Mouse (Mus musculus) midbrain, embryonic 16.5 days (tissue): ENCODE data around the gene Tut4. TPM values are rescaled to one million over a fixed set of nuclear protein-coding genes. Genes with fewer than 3 reads are reported as not detected.

Experiments used
- ATAC-seq: fragments of 200-750 bp; cut with Nextera tagmentation; 2 replicates; pipeline ENCODE4 v1.8.0; 2017; ENCODE audit warnings: moderate TSS enrichment
- H3K27ac ChIP-seq: fragments of 300-500 bp; sonication (generic); 2 replicates; pipeline ENCODE4 v1.5.1; 2014; ENCODE audit warnings: mild to moderate bottlenecking, low read length, mixed read lengths
- H3K27me3 ChIP-seq: fragments of 300-500 bp; sonication (generic); 2 replicates; pipeline ENCODE4 v1.6.1; 2014; ENCODE audit warnings: low read depth, low read length, mixed read lengths; ENCODE audit not compliant: control insufficient read depth, insufficient read depth
- H3K36me3 ChIP-seq: fragments of 300-500 bp; sonication (generic); 2 replicates; pipeline ENCODE4 v1.6.1; 2014; ENCODE audit warnings: mild to moderate bottlenecking, low read length, moderate library complexity, mixed read lengths; ENCODE audit not compliant: control insufficient read depth, insufficient read depth
- H3K4me1 ChIP-seq: fragments of 300-500 bp; sonication (generic); 2 replicates; pipeline ENCODE4 v1.6.1; 2014; ENCODE audit warnings: mild to moderate bottlenecking, low read length, mixed read lengths; ENCODE audit not compliant: control insufficient read depth, insufficient read depth
- H3K4me2 ChIP-seq: fragments of 300-500 bp; sonication (generic); 2 replicates; pipeline ENCODE4 v1.6.1; 2014; ENCODE audit warnings: mild to moderate bottlenecking, low read length, mixed read lengths
- H3K4me3 ChIP-seq: fragments of 300-500 bp; sonication (generic); 2 replicates; pipeline ENCODE4 v1.5.1; 2014; ENCODE audit warnings: low read depth, mild to moderate bottlenecking, low read length, moderate library complexity, mixed read lengths
- H3K9ac ChIP-seq: fragments of 300-500 bp; sonication (generic); 2 replicates; pipeline ENCODE4 v1.6.1; 2014; ENCODE audit warnings: low read depth, low read length, mixed read lengths
- H3K9me3 ChIP-seq: fragments of 300-500 bp; sonication (generic); replicated peaks from 2 replicates; pipeline ENCODE4 v1.6.1; 2014; ENCODE audit warnings: mild to moderate bottlenecking, low read length, mixed read lengths; ENCODE audit not compliant: control insufficient read depth, poor library complexity, severe bottlenecking
- WGBS: fragments of 180-500 bp; shearing (Covaris S2); extraction: QIAGEN DNeasy Blood & Tissue Kit; methylation state at CpG from one replicate; pipeline ENCODE4 v1.1.7; 2014; 5-methylcytosine and 5-hydroxymethylcytosine counted together
- polyA plus RNA-seq: library from polyadenylated mRNA; unstranded; fragments of >200 nt; fragmentation: Nextera tagmentation; extraction: Ambion mirVana; gene quantifications from 2 replicates; pipeline ENCODE4 v1.2.1, GENCODE M21; 2015

Tut4 gene
- polyA plus RNA-seq, 1 experiment from 2014 or later, result 50.9 TPM

- peaks cover 17% of the 10 kb centered on the region for H3K4me1 ChIP-seq
- H3K9ac ChIP-seq, result no peak overlapping the region
- H3K27me3 ChIP-seq, result no peaks in the 10 kb centered on the region
- H3K4me2 ChIP-seq, result peak overlapping the region; percentile 54
- H3K4me3 ChIP-seq, result peak overlapping the region; percentile 100
- H3K36me3 ChIP-seq, result no peaks in the 10 kb centered on the region
- 69% methylated on average over 5 of the region's 5 CpGs for WGBS
- H3K27ac ChIP-seq, result no peak overlapping the region
- no peaks in the 10 kb centered on the region for H3K9me3 ChIP-seq
- ATAC-seq, result no peak
Measured at GRCm38 (mm10) chr4:108461262-108461903, 2.2 kb downstream of the Tut4 start.

DNA sequence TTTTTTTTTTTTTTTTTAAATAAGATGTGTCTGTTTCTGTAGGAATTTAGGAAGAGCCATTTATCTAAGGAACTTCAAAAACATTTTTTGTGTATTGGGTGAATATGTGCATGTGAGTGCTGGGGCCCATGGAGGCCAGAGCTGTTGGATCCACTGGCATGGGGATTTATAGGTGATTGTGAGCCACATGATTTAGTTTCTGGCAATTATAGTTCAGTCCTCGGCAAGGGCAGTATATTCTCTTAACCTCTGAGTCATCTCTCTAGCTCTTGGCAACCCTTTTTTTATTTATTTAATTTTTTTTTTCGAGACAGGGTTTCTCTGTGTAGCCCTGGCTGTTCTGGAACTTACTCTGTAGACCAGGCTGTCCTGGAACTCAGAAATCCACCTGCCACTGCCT lies 14.4 kb downstream of the Tut4 start:
- Histone ChIP-seq H3K36me3 (no peaks in the 10 kb centered on the region), H3K27ac (no peak overlapping the region), H3K27me3 (no peaks in the 10 kb centered on the region), H3K4me2 (no peak overlapping the region), H3K4me1 (no peaks in the 10 kb centered on the region), H3K4me3 (no peak overlapping the region), H3K9me3 (no peaks in the 10 kb centered on the region), H3K9ac (no peak overlapping the region)
- ATAC-seq, result no peak
- WGBS, result 92% methylated on average over 2 of the region's 2 CpGs

- Histone ChIP-seq H3K4me1 (no peaks in the 10 kb centered on the region), H3K27me3 (no peaks in the 10 kb centered on the region), H3K27ac (no peak overlapping the region), H3K4me2 (no peak overlapping the region), H3K9me3 (no peaks in the 10 kb centered on the region), H3K4me3 (no peak overlapping the region), H3K36me3 (peaks cover 14% of the 10 kb centered on the region), H3K9ac (no peak overlapping the region)
- ATAC-seq, result no peak
Measured at GRCm38 (mm10) chr4:108482776-108483175, 23.6 kb downstream of the Tut4 start.

GRCm38 (mm10) chr4:108484230-108484629 lies 25.0 kb downstream of the Tut4 start:
- peaks cover 14% of the 10 kb centered on the region for H3K36me3 ChIP-seq
- 96% methylated on average over 4 of the region's 4 CpGs for WGBS
- H3K4me2 ChIP-seq, result no peak overlapping the region
- H3K4me1 ChIP-seq, result no peaks in the 10 kb centered on the region
- H3K4me3 ChIP-seq, result no peak overlapping the region
- ATAC-seq, result no peak
- no peaks in the 10 kb centered on the region for H3K27me3 ChIP-seq
- no peak overlapping the region for H3K27ac ChIP-seq
- no peaks in the 10 kb centered on the region for H3K9me3 ChIP-seq
- H3K9ac ChIP-seq, result no peak overlapping the region

DNA sequence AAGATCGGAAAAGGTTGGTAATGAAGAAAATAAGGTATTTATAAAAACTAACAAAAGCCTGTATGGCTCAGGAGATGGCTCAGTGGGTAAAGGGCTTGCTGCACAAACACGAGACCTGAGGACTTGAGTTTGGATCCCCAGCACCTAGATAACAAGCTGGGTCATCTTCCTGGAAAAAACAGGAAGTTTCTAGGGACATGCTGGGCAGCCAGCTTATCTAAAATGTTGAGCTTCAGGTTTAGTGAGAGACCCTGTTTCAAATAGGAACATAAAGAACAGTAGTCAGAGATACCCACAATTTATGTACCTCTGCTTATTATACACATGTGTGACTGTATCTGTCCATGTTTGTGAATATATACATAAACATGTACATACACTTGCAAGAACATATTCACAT lies 43.8 kb downstream of the Tut4 start:
- H3K9ac ChIP-seq, result no peak overlapping the region
- no peaks in the 10 kb centered on the region for H3K27me3 ChIP-seq
- H3K9me3 ChIP-seq, result no peaks in the 10 kb centered on the region
- 85% methylated on average over 2 of the region's 2 CpGs for WGBS
- no peaks in the 10 kb centered on the region for H3K4me1 ChIP-seq
- no peak overlapping the region for H3K4me2 ChIP-seq
- H3K4me3 ChIP-seq, result no peak overlapping the region
- no peak overlapping the region for H3K27ac ChIP-seq
- H3K36me3 ChIP-seq, result peaks cover 10% of the 10 kb centered on the region; the same call in 1 of the 2 replicates
- no peak for ATAC-seq

DNA sequence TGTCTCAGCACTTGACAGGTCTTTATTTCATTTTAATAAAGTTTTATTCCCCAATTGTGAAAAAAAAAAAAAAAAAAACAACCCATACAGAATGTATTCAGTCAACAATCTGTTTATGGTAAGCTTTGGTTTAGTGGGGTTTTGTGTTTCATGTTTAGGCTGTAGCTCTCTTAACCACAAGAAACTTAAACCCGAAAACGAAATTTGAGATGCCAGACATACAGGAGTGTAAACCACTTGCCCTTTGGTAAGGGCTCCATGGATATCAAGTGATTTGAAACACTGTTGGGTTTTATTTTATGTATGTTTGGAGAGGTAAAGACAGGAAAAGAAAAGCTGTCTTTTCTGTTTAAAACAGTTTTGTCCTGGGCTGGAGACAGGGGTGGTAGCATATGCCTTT lies 80.5 kb downstream of the Tut4 start:
- Histone ChIP-seq H3K27ac (no peak overlapping the region), H3K9ac (no peak overlapping the region), H3K27me3 (no peaks in the 10 kb centered on the region), H3K9me3 (no peaks in the 10 kb centered on the region), H3K36me3 (peaks cover 6% of the 10 kb centered on the region; the same call in 1 of the 2 replicates), H3K4me2 (no peak overlapping the region), H3K4me1 (no peaks in the 10 kb centered on the region), H3K4me3 (no peak overlapping the region)
- ATAC-seq, result no peak
- WGBS, result 89% methylated on average over 2 of the region's 2 CpGs

DNA sequence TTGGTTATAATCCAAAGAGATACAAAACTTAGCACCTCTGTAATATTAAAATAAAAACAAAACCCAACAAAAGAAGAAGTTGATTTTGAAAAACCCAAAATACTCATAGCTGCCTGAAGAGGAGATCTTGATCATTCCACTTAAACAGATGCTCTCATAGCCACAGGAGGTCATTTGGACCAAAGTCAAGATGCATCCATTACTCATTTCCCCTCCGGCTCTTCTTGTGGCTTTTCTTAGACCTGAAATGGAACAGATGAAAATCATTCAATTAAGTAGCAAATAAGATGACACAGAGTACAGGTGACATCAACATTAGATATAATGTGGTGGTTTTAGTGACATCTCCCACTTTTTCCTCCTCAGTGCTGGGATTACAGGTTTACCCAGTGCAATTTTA lies 105.8 kb downstream of the Tut4 start:
- no peaks in the 10 kb centered on the region for H3K9me3 ChIP-seq
- H3K27me3 ChIP-seq, result no peaks in the 10 kb centered on the region
- H3K4me3 ChIP-seq, result no peak overlapping the region
- 77% methylated on average over 1 of the region's 1 CpGs for WGBS
- no peak overlapping the region for H3K9ac ChIP-seq
- no peaks in the 10 kb centered on the region for H3K4me1 ChIP-seq
- H3K4me2 ChIP-seq, result no peak overlapping the region
- H3K27ac ChIP-seq, result no peak overlapping the region
- H3K36me3 ChIP-seq, result peaks cover 31% of the 10 kb centered on the region
- no peak for ATAC-seq

DNA sequence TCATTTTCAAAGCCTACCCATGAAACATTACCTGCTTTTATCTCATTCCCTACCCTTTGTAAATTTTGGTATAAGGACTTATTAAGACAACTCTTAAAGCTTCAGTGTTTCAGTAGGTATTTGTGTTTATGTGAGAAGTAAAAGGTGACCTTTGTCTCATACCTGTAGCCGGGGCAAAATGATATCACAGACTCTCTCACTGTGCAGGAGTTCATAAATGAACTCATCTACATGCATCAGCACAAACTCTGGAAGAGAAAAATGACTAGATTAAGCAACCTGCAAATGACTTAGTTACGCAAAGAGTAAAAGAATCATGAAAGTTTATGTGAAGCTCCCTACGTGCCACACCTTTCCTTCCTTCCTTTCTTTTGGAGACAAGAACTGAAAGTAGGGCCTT lies 113.4 kb downstream of the Tut4 start:
- peaks cover 29% of the 10 kb centered on the region for H3K36me3 ChIP-seq
- ATAC-seq, result no peak
- 97% methylated on average over 3 of the region's 3 CpGs for WGBS
- no peak overlapping the region for H3K4me3 ChIP-seq
- no peak overlapping the region for H3K4me2 ChIP-seq
- no peak overlapping the region for H3K9ac ChIP-seq
- no peaks in the 10 kb centered on the region for H3K27me3 ChIP-seq
- H3K27ac ChIP-seq, result no peak overlapping the region
- H3K9me3 ChIP-seq, result no peaks in the 10 kb centered on the region
- H3K4me1 ChIP-seq, result peaks cover 5% of the 10 kb centered on the region

GRCm38 (mm10) chr4:108578840-108579742 lies 119.9 kb downstream of the Tut4 start, which contains the start of the genes Prpf38a and Orc1:
Gene Prpf38a (minus strand): TSS chr4:108579336.
Gene Orc1 (plus strand): TSS chr4:108579423.
- WGBS, result under 1% methylated on average over 63 of the region's 64 CpGs
- Histone ChIP-seq H3K4me2 (peak within 1 kb of the TSS; percentile 99), H3K27me3 (no peaks in the 10 kb centered on the region), H3K9ac (peak within 1 kb of the TSS; percentile 80), H3K27ac (peak within 1 kb of the TSS; percentile 81), H3K9me3 (no peaks in the 10 kb centered on the region), H3K4me1 (peaks cover 16% of the 10 kb centered on the region), H3K4me3 (peak within 1 kb of the TSS; percentile 87), H3K36me3 (peaks cover 5% of the 10 kb centered on the region; the same call in 1 of the 2 replicates)
- peak; percentile 99 for ATAC-seq
